Mouse (Mus musculus): ENCODE data around the gene Eftud2.

- TF ChIP-seq CTCF (IDR thresholded peaks at IDR 0.05; ENCODE audit: low read depth): no peak
- TF ChIP-seq EP300 (IDR thresholded peaks at IDR 0.05; ENCODE audit: low read depth): no peak
Measured at GRCm38 (mm10) chr11:102888135-102888534, 7.3 kb upstream of the Eftud2 start.

Measured in heart, postnatal 0 days (tissue).